Mouse (Mus musculus) kidney, embryonic 16.5 days (tissue): ENCODE measurements around the gene Dctn1. TPM values are rescaled to one million over a fixed set of nuclear protein-coding genes. Genes with fewer than 3 reads are reported as not detected.

Experiments used
- ATAC-seq: fragments of 200-750 bp; cut with Nextera tagmentation; 2 replicates; pipeline ENCODE4 v1.8.0; 2017; ENCODE audit warnings: moderate TSS enrichment; ENCODE audit not compliant: low FRiP score, low TSS enrichment
- H3K27ac ChIP-seq: fragments of 300-500 bp; sonication (generic); 2 replicates; pipeline ENCODE4 v1.5.1; 2014; ENCODE audit warnings: low read length
- H3K27me3 ChIP-seq: fragments of 300-500 bp; sonication (generic); 2 replicates; pipeline ENCODE4 v1.6.1; 2014; ENCODE audit warnings: low read length, control low read depth, mixed read lengths; ENCODE audit not compliant: insufficient read depth
- H3K36me3 ChIP-seq: fragments of 300-500 bp; sonication (generic); 2 replicates; pipeline ENCODE4 v1.6.1; 2014; ENCODE audit warnings: low read length, control low read depth, mixed read lengths; ENCODE audit not compliant: insufficient read depth
- H3K4me1 ChIP-seq: fragments of 300-500 bp; sonication (generic); 2 replicates; pipeline ENCODE4 v1.6.1; 2014; ENCODE audit warnings: low read length, control low read depth, mixed read lengths; ENCODE audit not compliant: insufficient read depth
- H3K4me2 ChIP-seq: fragments of 300-500 bp; sonication (generic); replicated peaks from 2 replicates; pipeline ENCODE4 v1.6.1; 2014; ENCODE audit warnings: low read depth, low read length
- H3K4me3 ChIP-seq: fragments of 300-500 bp; sonication (generic); 2 replicates; pipeline ENCODE4 v1.5.1; 2014; ENCODE audit warnings: mild to moderate bottlenecking, low read length
- H3K9ac ChIP-seq: fragments of 300-500 bp; sonication (generic); replicated peaks from 2 replicates; pipeline ENCODE4 v1.6.1; 2014; ENCODE audit warnings: low read length
- H3K9me3 ChIP-seq: fragments of 300-500 bp; sonication (generic); 2 replicates; pipeline ENCODE4 v1.6.1; 2016; ENCODE audit warnings: low read length, control low read depth
- WGBS: fragments of 180-500 bp; shearing (Covaris S2); extraction: QIAGEN DNeasy Blood & Tissue Kit; methylation state at CpG from one replicate; pipeline ENCODE4 v1.1.7; 2014; 5-methylcytosine and 5-hydroxymethylcytosine counted together
- polyA plus RNA-seq: library from polyadenylated mRNA; unstranded; fragments of >200 nt; fragmentation: Nextera tagmentation; extraction: Ambion mirVana; gene quantifications from 2 replicates; pipeline ENCODE4 v1.2.1, GENCODE M21; 2015

The Dctn1 gene
- polyA plus RNA-seq, 1 experiment from 2014 or later = 101 TPM

DNA sequence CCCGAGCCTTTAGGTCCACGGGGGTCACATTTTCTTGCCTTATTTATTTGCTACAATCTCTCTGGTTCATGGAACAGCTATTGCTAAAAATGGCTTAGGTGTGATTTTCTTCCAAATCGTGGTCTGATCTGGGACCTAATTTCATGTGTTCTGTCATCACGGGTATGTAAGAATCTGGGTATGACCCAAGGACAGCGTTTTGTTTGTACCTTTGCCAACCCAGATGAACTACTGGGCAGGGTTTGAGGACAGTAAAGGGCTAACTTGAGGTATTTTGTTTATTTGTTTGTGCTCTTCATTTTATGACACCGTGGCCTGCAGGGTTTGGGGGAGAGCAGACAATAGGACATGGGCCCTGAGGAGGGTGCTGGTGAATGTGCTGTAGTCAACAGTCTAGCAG lies 14.9 kb downstream of the Dctn1 start:
- 73% methylated on average over 6 of the region's 6 CpGs for WGBS
- no peak for ATAC-seq

DNA sequence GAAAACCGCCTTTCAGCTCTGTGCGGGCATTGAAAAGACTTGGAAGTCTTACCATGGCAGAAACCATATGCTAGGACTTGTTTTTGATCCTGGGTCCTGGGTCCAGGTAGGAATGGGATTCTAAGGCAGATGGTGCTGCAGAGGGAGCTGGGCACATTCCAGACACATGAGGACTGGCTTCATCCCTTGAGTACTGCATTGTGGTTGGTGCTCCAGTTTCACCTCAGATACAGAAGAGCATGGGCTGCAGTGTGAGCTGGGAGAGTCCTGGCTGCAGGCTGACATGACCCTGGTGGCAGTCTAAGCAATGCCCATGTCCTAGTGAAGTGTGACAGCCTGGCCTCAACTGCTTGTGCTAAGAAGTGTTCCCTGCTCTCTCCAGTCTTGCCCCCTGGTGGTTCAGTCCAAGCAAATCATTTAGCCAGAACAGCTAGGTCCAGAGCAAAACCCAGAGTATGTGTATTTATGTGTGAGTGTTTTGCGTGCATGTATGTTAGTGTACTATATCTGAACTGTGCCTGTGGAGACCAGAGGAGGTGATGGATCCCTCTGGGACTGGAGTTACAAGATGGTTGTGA lies 19.2 kb downstream of the Dctn1 start:
- H3K27ac ChIP-seq = no peak overlapping the region
- 92% methylated on average over 3 of the region's 3 CpGs for WGBS
- H3K9ac ChIP-seq = no peak overlapping the region
- H3K36me3 ChIP-seq = peaks cover 34% of the 10 kb centered on the region
- H3K4me2 ChIP-seq = no peak overlapping the region
- H3K4me1 ChIP-seq = peaks cover 12% of the 10 kb centered on the region
- no peak overlapping the region for H3K4me3 ChIP-seq
- no peaks in the 10 kb centered on the region for H3K27me3 ChIP-seq
- no peaks in the 10 kb centered on the region for H3K9me3 ChIP-seq
- ATAC-seq = no peak

More for the DNA sequence above, 14.9 kb downstream of the Dctn1 start:
- Histone ChIP-seq H3K4me3 (no peak overlapping the region), H3K27ac (no peak overlapping the region), H3K27me3 (no peaks in the 10 kb centered on the region), H3K9ac (no peak overlapping the region), H3K4me1 (peaks cover 14% of the 10 kb centered on the region), H3K36me3 (peaks cover 19% of the 10 kb centered on the region), H3K4me2 (no peak overlapping the region), H3K9me3 (no peaks in the 10 kb centered on the region)

DNA sequence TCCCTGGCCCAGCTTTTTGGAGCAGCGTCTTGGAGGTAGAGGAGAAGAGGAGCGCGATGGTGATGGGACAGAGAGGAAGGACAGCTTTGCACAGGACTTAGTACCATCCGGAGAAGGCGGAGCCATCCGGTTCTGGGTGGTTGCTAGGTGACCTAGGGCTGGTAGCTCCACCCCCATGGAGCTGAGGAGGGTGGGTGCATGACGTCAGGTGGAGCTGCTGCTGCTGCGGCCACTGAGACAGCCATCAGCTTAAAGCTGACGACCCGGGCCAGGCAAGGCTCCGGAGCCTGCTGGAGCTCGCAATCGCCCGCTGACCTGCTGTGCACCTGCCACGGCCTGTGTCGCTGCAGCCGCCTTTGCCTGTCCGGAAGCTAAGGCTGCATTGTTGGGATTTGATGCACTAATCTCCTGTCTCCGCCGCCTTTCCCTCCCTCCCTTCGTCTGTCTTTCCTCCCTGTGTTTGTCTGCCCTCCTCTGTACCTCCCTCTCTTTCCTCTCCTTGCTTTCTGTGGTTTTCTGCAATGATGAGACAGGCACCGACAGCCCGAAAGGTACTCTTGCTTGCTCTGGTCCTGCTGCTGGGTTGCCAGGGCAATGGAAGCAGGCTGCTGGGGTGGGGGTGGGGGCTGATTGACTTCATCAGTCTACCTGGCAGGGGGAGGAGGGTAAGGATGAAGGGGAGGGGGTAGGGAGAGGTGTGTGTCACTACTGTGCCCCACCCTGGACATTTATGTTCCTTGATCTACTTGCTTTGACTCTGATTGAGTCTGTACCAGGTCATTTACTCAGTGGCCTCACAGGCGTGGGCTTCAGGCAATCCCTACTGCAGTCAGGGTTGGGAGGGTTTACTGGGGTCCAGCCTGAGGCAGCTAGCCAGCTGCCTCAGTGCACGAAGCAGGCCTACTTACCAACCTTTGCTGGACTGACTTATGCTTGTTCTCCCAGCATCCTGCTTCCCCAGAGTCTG lies 20.5 kb downstream of the Dctn1 start:
- H3K4me1 ChIP-seq = peaks cover 10% of the 10 kb centered on the region
- WGBS = 14% methylated on average over 25 of the region's 25 CpGs
- H3K27ac ChIP-seq = no peak overlapping the region
- H3K9ac ChIP-seq = peak overlapping the region; percentile 33; the same call in 1 of the 2 replicates
- H3K36me3 ChIP-seq = peaks cover 46% of the 10 kb centered on the region
- H3K27me3 ChIP-seq = no peaks in the 10 kb centered on the region
- peak; percentile 85 for ATAC-seq
- no peaks in the 10 kb centered on the region for H3K9me3 ChIP-seq
- H3K4me2 ChIP-seq = peak overlapping the region; percentile 45
- H3K4me3 ChIP-seq = peak overlapping the region; percentile 26

DNA sequence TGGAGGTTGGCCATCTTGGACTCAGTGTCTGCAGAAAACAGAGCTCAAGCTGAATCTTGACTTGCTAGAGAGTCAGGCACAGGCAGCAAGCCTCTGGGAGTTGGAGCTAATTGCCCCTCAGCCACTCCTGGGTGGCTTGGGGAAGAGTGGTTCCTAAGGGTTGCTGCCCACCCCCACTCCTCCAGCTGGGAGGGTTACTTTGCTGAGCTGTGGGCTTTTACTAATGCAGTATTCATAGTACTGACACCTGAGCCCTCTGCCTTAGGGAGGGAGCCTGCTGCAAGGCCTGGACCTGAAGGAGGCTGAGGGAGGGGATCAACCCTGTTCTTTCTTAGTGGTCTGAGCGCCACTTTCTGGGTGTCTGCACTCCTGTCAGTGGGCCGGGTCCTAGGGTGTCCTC lies 21.2 kb downstream of the Dctn1 start:
- no peak overlapping the region for H3K27ac ChIP-seq
- H3K4me3 ChIP-seq = no peak overlapping the region
- peaks cover 54% of the 10 kb centered on the region for H3K36me3 ChIP-seq
- H3K4me1 ChIP-seq = peaks cover 10% of the 10 kb centered on the region
- WGBS = 71% methylated on average over 2 of the region's 2 CpGs
- H3K9me3 ChIP-seq = no peaks in the 10 kb centered on the region
- H3K9ac ChIP-seq = 0 out of 2 replicates have a peak overlapping the region, but pooled peaks have one; percentile 12
- no peak; the same call in 1 of the 2 replicates for ATAC-seq
- H3K27me3 ChIP-seq = no peaks in the 10 kb centered on the region
- H3K4me2 ChIP-seq = no peak overlapping the region

DNA sequence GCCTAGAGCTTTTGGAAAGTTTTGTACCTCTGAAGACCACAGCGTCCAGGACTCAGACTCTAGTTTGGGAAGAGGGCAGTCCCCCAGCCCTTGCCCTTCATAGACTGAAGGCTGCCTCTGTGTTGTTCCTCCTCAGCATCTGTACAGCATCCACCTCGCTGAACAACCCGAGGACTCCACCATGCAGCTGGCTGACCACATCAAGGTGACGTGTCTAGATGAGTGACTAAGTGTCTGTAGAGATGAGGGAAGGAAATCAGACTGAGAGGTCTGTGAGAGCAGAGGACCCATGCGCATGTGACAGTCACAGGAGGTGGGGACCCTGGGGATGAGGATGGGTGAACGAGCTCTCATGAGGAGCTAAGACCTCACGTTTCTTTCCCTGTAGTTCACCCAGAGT lies 27.9 kb downstream of the Dctn1 start:
- H3K36me3 ChIP-seq = peaks cover 88% of the 10 kb centered on the region
- no peaks in the 10 kb centered on the region for H3K9me3 ChIP-seq
- no peaks in the 10 kb centered on the region for H3K27me3 ChIP-seq
- H3K4me1 ChIP-seq = no peaks in the 10 kb centered on the region
- WGBS = 92% methylated on average over 7 of the region's 7 CpGs
- H3K27ac ChIP-seq = no peak overlapping the region
- no peak overlapping the region for H3K4me2 ChIP-seq
- no peak overlapping the region for H3K4me3 ChIP-seq
- no peak for ATAC-seq
- H3K9ac ChIP-seq = no peak overlapping the region

DNA sequence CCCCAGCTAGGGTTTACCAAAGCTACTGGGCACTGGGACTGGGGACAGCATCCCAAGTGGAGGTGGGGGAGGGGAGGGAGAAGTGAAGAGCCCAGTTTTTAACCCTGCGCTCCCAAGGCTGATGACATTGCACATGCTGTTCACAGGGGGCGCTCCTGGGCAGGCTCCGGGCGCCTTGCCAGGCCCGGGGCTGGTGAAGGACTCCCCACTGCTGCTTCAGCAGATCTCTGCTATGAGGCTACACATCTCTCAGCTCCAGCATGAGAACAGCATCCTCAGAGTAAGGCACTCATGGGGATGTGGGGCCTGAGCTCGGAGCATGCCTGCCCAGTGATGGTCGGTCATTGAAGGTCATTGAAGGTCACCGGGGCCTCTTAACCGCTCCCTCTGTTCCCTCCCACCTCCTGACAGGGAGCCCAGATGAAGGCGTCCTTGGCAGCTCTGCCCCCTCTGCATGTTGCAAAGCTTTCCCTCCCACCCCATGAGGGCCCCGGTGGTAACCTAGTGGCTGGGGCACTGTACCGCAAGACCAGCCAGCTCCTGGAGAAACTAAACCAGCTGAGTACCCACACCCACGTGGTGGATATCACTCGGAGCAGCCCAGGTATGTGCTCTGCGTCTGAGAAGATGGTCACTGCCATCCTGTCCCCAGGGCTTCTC lies 31.8 kb downstream of the Dctn1 start:
- Histone ChIP-seq H3K4me3 (no peak overlapping the region), H3K4me1 (no peaks in the 10 kb centered on the region), H3K4me2 (no peak overlapping the region), H3K9ac (no peak overlapping the region), H3K27me3 (no peaks in the 10 kb centered on the region), H3K9me3 (no peaks in the 10 kb centered on the region), H3K36me3 (peaks cover 72% of the 10 kb centered on the region), H3K27ac (no peak overlapping the region)
- ATAC-seq = no peak
- 51% methylated on average over 15 of the region's 15 CpGs for WGBS

DNA sequence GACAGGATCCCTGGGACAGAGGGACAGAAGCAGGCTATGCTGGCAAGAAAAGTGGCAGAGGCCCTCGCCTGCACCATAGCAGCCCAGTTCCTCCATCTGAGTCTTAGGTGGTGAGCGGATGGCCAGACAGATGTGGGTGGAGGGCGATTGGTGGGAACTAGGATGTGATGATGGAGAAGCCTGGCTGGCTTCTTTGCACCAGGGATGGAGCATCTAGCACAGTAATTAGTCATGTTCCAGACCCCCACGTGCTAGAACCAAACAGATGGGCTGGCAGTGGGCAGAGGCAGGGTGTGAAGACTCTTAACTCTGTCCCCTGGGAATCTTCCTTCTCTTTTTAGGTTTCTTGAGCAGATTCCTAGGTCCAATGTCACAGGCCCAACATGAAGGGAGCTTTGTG lies 37.6 kb downstream of the Dctn1 start:
- Histone ChIP-seq H3K9ac (no peak overlapping the region), H3K4me2 (no peak overlapping the region), H3K4me3 (no peak overlapping the region), H3K9me3 (no peaks in the 10 kb centered on the region), H3K4me1 (no peaks in the 10 kb centered on the region), H3K36me3 (peaks cover 19% of the 10 kb centered on the region), H3K27ac (no peak overlapping the region), H3K27me3 (no peaks in the 10 kb centered on the region)
- WGBS = 83% methylated on average over 4 of the region's 4 CpGs
- no peak for ATAC-seq

DNA sequence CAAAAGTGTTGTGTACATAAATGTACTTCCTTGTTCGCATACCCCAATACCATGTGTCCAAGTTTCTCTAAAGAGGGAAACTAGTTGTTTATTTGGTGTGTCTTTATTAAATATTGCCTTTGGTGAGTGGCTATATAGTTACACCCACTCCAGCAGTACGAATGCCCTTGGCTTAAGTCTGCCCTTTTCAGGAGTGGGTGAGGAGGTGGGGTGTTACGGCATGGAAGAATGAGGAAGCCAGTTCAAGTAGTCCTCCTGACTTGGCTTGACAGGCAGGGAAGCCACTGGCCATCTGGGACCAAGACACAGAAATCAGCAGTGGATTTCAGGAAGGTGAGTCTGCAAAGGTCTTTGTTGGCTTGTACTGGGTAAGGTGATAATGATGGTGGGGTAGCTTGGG lies 40.1 kb downstream of the Dctn1 start:
- no peaks in the 10 kb centered on the region for H3K9me3 ChIP-seq
- H3K36me3 ChIP-seq = peaks cover 5% of the 10 kb centered on the region; the same call in 1 of the 2 replicates
- no peaks in the 10 kb centered on the region for H3K4me1 ChIP-seq
- no peak overlapping the region for H3K27ac ChIP-seq
- no peaks in the 10 kb centered on the region for H3K27me3 ChIP-seq
- H3K9ac ChIP-seq = no peak overlapping the region
- H3K4me2 ChIP-seq = no peak overlapping the region
- 87% methylated on average over 3 of the region's 3 CpGs for WGBS
- H3K4me3 ChIP-seq = no peak overlapping the region
- no peak for ATAC-seq

DNA sequence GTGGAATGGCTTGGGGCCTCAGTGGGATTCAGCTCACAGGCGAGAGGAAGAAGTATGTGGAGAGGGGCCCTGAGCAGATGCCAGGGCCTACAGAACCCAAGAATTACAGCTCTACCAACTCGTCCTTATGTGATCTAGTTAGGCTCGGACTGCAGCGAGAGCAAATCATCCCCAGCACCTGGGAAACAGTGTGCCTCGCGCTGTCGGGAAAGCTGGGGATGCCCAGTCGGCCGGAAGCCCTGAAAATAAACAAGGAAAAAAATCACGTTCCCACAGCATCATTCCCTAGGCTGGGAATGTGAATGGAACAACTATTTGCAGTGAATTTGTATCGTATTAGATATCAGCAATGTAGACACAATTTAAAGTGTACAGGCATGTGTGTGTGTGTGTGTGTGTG lies 40.6 kb downstream of the Dctn1 start:
- no peak for ATAC-seq
- no peak overlapping the region for H3K4me3 ChIP-seq
- H3K9me3 ChIP-seq = no peaks in the 10 kb centered on the region
- H3K27ac ChIP-seq = no peak overlapping the region
- 79% methylated on average over 11 of the region's 11 CpGs for WGBS
- H3K27me3 ChIP-seq = no peaks in the 10 kb centered on the region
- H3K9ac ChIP-seq = no peak overlapping the region
- peaks cover 5% of the 10 kb centered on the region; the same call in 1 of the 2 replicates for H3K36me3 ChIP-seq
- no peak overlapping the region for H3K4me2 ChIP-seq
- no peaks in the 10 kb centered on the region for H3K4me1 ChIP-seq
